Mouse (Mus musculus) cerebellum, adult 2 months (tissue): ENCODE measurements around the gene Smad9. TPM values are rescaled to one million over a fixed set of nuclear protein-coding genes. Genes with fewer than 3 reads are reported as not detected.

Experiments
- DNase-seq, 2 experiments: peaks; one replicate each; pipeline ENCODE4 v3.0.0; 2021
- H3K27ac ChIP-seq: fragments of 200-500 bp; 2 replicates; pipeline ENCODE4 v1.5.1; 2012; ENCODE audit warnings: low read length, control low read depth, inconsistent platforms; ENCODE audit not compliant: insufficient read depth
- H3K27me3 ChIP-seq: fragments of 200-500 bp; 2 replicates; pipeline ENCODE4 v1.6.1; 2012; ENCODE audit warnings: inconsistent platforms, mild to moderate bottlenecking, low read length, moderate library complexity; ENCODE audit not compliant: control insufficient read depth, insufficient read depth
- H3K4me1 ChIP-seq: fragments of 200-500 bp; 2 replicates; pipeline ENCODE4 v1.6.1; 2011; ENCODE audit warnings: low read length; ENCODE audit not compliant: control insufficient read depth, insufficient read depth
- H3K4me3 ChIP-seq: fragments of 200-500 bp; replicated peaks from 2 replicates; pipeline ENCODE3; 2011; ENCODE audit warnings: mild to moderate bottlenecking, low read depth, low read length, control low read depth; ENCODE audit not compliant: insufficient read depth
- CTCF ChIP-seq: fragments of 200-500 bp; IDR thresholded peaks from 2 replicates; pipeline ENCODE4 v1.5.1; 2011; ENCODE audit warnings: low read depth, mild to moderate bottlenecking, control low read depth, low read length, moderate library complexity, borderline replicate concordance; ENCODE audit not compliant: insufficient read depth
- POLR2A ChIP-seq: fragments of 200-500 bp; IDR thresholded peaks from 2 replicates; pipeline ENCODE4 v1.6.1; 2011; ENCODE audit warnings: low read length, control low read depth, borderline replicate concordance; ENCODE audit not compliant: insufficient read depth
- WGBS: fragments of 180-500 bp; shearing (Covaris S2); methylation state at CpG from one replicate; pipeline ENCODE4 v1.1.7; 2018; 5-methylcytosine and 5-hydroxymethylcytosine counted together
- polyA plus RNA-seq: library from polyadenylated mRNA; depleted of rRNA; stranded (reverse); fragments of >200 nt; gene quantifications from 2 replicates; pipeline ENCODE4 v1.2.3, GENCODE M21; 2012; rRNA removed

Smad9 gene
- polyA plus RNA-seq, 1 experiment: 13.7 TPM

DNA sequence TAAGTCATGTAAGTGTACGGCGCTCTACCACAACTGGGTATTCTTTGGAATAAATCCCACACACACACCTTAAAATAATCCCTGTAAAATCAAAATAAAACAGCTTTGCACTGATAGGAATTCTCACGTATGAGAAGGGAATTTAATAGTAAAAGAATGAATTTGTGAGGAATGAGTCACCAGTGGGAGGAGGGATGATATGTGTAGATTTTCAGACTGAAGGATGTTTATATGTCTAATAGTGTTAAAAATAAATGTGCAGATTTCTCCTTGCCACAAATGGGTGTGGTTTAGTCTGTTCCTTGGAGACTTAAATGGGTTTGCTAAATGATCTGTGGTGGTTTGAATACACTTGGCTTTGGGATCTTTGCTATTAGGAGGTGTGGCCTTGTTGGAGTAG is 77.1 kb downstream of the Smad9 start:
- Histone ChIP-seq H3K27ac (no peak overlapping the region), H3K4me3 (no peak overlapping the region), H3K27me3 (no peaks in the 10 kb centered on the region), H3K4me1 (peaks cover 3% of the 10 kb centered on the region; the same call in 1 of the 2 replicates)
- no peak for DNase-seq
- 83% methylated on average over 3 of the region's 3 CpGs for WGBS
- no peak for TF ChIP-seq CTCF

- no peak for DNase-seq
- Histone ChIP-seq H3K27ac (no peak overlapping the region), H3K4me1 (peaks cover 3% of the 10 kb centered on the region; the same call in 1 of the 2 replicates), H3K4me3 (no peak overlapping the region), H3K27me3 (no peaks in the 10 kb centered on the region)
- WGBS: 20% methylated on average over 2 of the region's 2 CpGs
- TF ChIP-seq CTCF (no peak), POLR2A (no peak)
These were observed 80.0 kb downstream of the Smad9 start for GRCm38 (mm10) chr3:54835421-54835820.

Other genes with a start within 250 kb of the Smad9 start
- gene Supt20, start 62.8 kb upstream of the Smad9 start, polyA plus RNA-seq: 57.6 and 63.2 TPM in 2 replicates
- not detected in 2 replicates for gene Gm21958, start 41.2 kb upstream of the Smad9 start, polyA plus RNA-seq
- gene Exosc8, start 20.2 kb upstream of the Smad9 start, polyA plus RNA-seq: 42.6 TPM in 2 replicates
- gene Alg5, start 20.0 kb upstream of the Smad9 start, polyA plus RNA-seq: 25.9 and 26.0 TPM in 2 replicates
- gene Rfxap, start 52.2 kb downstream of the Smad9 start, polyA plus RNA-seq: 61.4 and 69.0 TPM in 2 replicates
- gene Sertm1, start 160.3 kb downstream of the Smad9 start, polyA plus RNA-seq: 2.0 and 3.4 TPM in 2 replicates